Mouse (Mus musculus): ENCODE measurements around the gene Mmaa. TPM values are rescaled to one million over a fixed set of nuclear protein-coding genes. Genes with fewer than 3 reads are reported as not detected.

Mmaa gene
- polyA plus RNA-seq, 1 experiment = 6.4 TPM

GRCm38 (mm10) chr8:79293841-79294240 lies 896 bp downstream of the Mmaa start:
- no peak for DNase-seq
- WGBS = 35% methylated on average over 3 of the region's 3 CpGs
- Histone ChIP-seq H3K4me3 (replicated peaks; ENCODE audit: extremely low read depth, low read depth, low read length) (peak overlapping the region; percentile 66), H3K4me1 (ENCODE audit: control insufficient read depth, insufficient read depth, low read length) (peaks cover 10% of the 10 kb centered on the region)
- TF ChIP-seq POLR2A (IDR thresholded peaks at IDR 0.05; ENCODE audit: borderline replicate concordance, extremely low read depth, low read depth, low read length) = no peak
- no peak for TF ChIP-seq CTCF (IDR thresholded peaks at IDR 0.05; ENCODE audit: insufficient read depth, low read length)

GRCm38 (mm10) chr8:79292712-79293264 lies 1.9 kb downstream of the Mmaa start:
- TF ChIP-seq CTCF (IDR thresholded peaks at IDR 0.05; ENCODE audit: insufficient read depth, low read length) = no peak
- no peak for TF ChIP-seq POLR2A (IDR thresholded peaks at IDR 0.05; ENCODE audit: borderline replicate concordance, extremely low read depth, low read depth, low read length)
- Histone ChIP-seq H3K4me1 (ENCODE audit: control insufficient read depth, insufficient read depth, low read length) (peaks cover 10% of the 10 kb centered on the region), H3K4me3 (replicated peaks; ENCODE audit: extremely low read depth, low read depth, low read length) (no peak overlapping the region)
- DNase-seq = no peak
- 62% methylated on average over 3 of the region's 3 CpGs for WGBS

GRCm38 (mm10) chr8:79289592-79289991 lies 5.1 kb downstream of the Mmaa start:
- DNase-seq = no peak

GRCm38 (mm10) chr8:79288681-79289080 lies 6.1 kb downstream of the Mmaa start:
- H3K4me1 ChIP-seq (ENCODE audit: control insufficient read depth, insufficient read depth, low read length) = peaks cover 8% of the 10 kb centered on the region
- no peak overlapping the region for H3K4me3 ChIP-seq (replicated peaks; ENCODE audit: extremely low read depth, low read depth, low read length)
- WGBS = 58% methylated on average over 2 of the region's 2 CpGs
- TF ChIP-seq CTCF (IDR thresholded peaks at IDR 0.05; ENCODE audit: insufficient read depth, low read length) = no peak
- TF ChIP-seq POLR2A (IDR thresholded peaks at IDR 0.05; ENCODE audit: borderline replicate concordance, extremely low read depth, low read depth, low read length) = no peak
- no peak for DNase-seq

More at GRCm38 (mm10) chr8:79289592-79289991, 5.1 kb downstream of the Mmaa start:
- Histone ChIP-seq H3K4me3 (replicated peaks; ENCODE audit: extremely low read depth, low read depth, low read length) (no peak overlapping the region), H3K4me1 (ENCODE audit: control insufficient read depth, insufficient read depth, low read length) (peaks cover 10% of the 10 kb centered on the region)
- 60% methylated on average over 5 of the region's 5 CpGs for WGBS
- no peak for TF ChIP-seq CTCF (IDR thresholded peaks at IDR 0.05; ENCODE audit: insufficient read depth, low read length)
- no peak for TF ChIP-seq POLR2A (IDR thresholded peaks at IDR 0.05; ENCODE audit: borderline replicate concordance, extremely low read depth, low read depth, low read length)

- WGBS = 89% methylated on average over 4 of the region's 4 CpGs
Observed at GRCm38 (mm10) chr8:79288250-79288649, 6.5 kb downstream of the Mmaa start.

GRCm38 (mm10) chr8:79286424-79286823 lies 8.3 kb downstream of the Mmaa start:
- Histone ChIP-seq H3K4me3 (replicated peaks; ENCODE audit: extremely low read depth, low read depth, low read length) (no peak overlapping the region), H3K4me1 (ENCODE audit: control insufficient read depth, insufficient read depth, low read length) (0 out of 2 replicates have a peak, but pooled peaks cover 3% of the 10 kb centered on the region)
- no peak for TF ChIP-seq POLR2A (IDR thresholded peaks at IDR 0.05; ENCODE audit: borderline replicate concordance, extremely low read depth, low read depth, low read length)
- no peak for DNase-seq
- WGBS = 81% methylated on average over 3 of the region's 3 CpGs

More at GRCm38 (mm10) chr8:79288250-79288649, 6.5 kb downstream of the Mmaa start:
- DNase-seq = no peak
- H3K4me3 ChIP-seq (replicated peaks; ENCODE audit: extremely low read depth, low read depth, low read length) = no peak overlapping the region
- TF ChIP-seq CTCF (IDR thresholded peaks at IDR 0.05; ENCODE audit: insufficient read depth, low read length) (no peak), POLR2A (IDR thresholded peaks at IDR 0.05; ENCODE audit: borderline replicate concordance, extremely low read depth, low read depth, low read length) (no peak)
- H3K4me1 ChIP-seq (ENCODE audit: control insufficient read depth, insufficient read depth, low read length) = peaks cover 6% of the 10 kb centered on the region

GRCm38 (mm10) chr8:79284626-79285025 lies 10.1 kb downstream of the Mmaa start:
- Histone ChIP-seq H3K4me3 (replicated peaks; ENCODE audit: extremely low read depth, low read depth, low read length) (no peak overlapping the region), H3K4me1 (ENCODE audit: control insufficient read depth, insufficient read depth, low read length) (0 out of 2 replicates have a peak, but pooled peaks cover 3% of the 10 kb centered on the region)
- no peak for DNase-seq
- TF ChIP-seq CTCF (IDR thresholded peaks at IDR 0.05; ENCODE audit: insufficient read depth, low read length) (no peak), POLR2A (IDR thresholded peaks at IDR 0.05; ENCODE audit: borderline replicate concordance, extremely low read depth, low read depth, low read length) (no peak)
- WGBS = 83% methylated on average over 3 of the region's 3 CpGs

- 73% methylated on average over 6 of the region's 6 CpGs for WGBS
- no peak for TF ChIP-seq POLR2A (IDR thresholded peaks at IDR 0.05; ENCODE audit: borderline replicate concordance, extremely low read depth, low read depth, low read length)
- TF ChIP-seq CTCF (IDR thresholded peaks at IDR 0.05; ENCODE audit: insufficient read depth, low read length) = no peak
- Histone ChIP-seq H3K4me1 (ENCODE audit: control insufficient read depth, insufficient read depth, low read length) (no peaks in the 10 kb centered on the region), H3K4me3 (replicated peaks; ENCODE audit: extremely low read depth, low read depth, low read length) (no peak overlapping the region)
- no peak for DNase-seq
Observed at GRCm38 (mm10) chr8:79281376-79281890, 13.3 kb downstream of the Mmaa start.

- Histone ChIP-seq H3K4me1 (ENCODE audit: control insufficient read depth, insufficient read depth, low read length) (no peaks in the 10 kb centered on the region; the same call in 1 of the 2 replicates), H3K4me3 (replicated peaks; ENCODE audit: extremely low read depth, low read depth, low read length) (no peak overlapping the region)
- TF ChIP-seq CTCF (IDR thresholded peaks at IDR 0.05; ENCODE audit: insufficient read depth, low read length) (no peak), POLR2A (IDR thresholded peaks at IDR 0.05; ENCODE audit: borderline replicate concordance, extremely low read depth, low read depth, low read length) (no peak)
- WGBS = 56% methylated on average over 8 of the region's 8 CpGs
- DNase-seq = no peak
Observed at GRCm38 (mm10) chr8:79277264-79277870, 17.4 kb downstream of the Mmaa start.

GRCm38 (mm10) chr8:79274940-79275339 lies 19.8 kb downstream of the Mmaa start:
- DNase-seq = no peak
- WGBS = 97% methylated on average over 10 of the region's 10 CpGs
- Histone ChIP-seq H3K4me1 (ENCODE audit: control insufficient read depth, insufficient read depth, low read length) (no peaks in the 10 kb centered on the region; the same call in 1 of the 2 replicates), H3K4me3 (replicated peaks; ENCODE audit: extremely low read depth, low read depth, low read length) (no peak overlapping the region)
- no peak for TF ChIP-seq CTCF (IDR thresholded peaks at IDR 0.05; ENCODE audit: insufficient read depth, low read length)
- no peak for TF ChIP-seq POLR2A (IDR thresholded peaks at IDR 0.05; ENCODE audit: borderline replicate concordance, extremely low read depth, low read depth, low read length)
